Mouse (Mus musculus) limb, embryonic 11.5 days (tissue): ENCODE data around the gene P4htm. TPM values are rescaled to one million over a fixed set of nuclear protein-coding genes. Genes with fewer than 3 reads are reported as not detected.
"Not testable (repeated sequence)": the region's sequence is repeated elsewhere in the genome, so short reads cannot be mapped to it uniquely, and the experiment has no call there.

Source experiments
- ATAC-seq: fragments of 200-750 bp; cut with Nextera tagmentation; 2 replicates; pipeline ENCODE4 v1.8.0; 2017; ENCODE audit warnings: low read depth; ENCODE audit not compliant: insufficient number of reproducible peaks, low FRiP score, low TSS enrichment
- DNase-seq: peaks from one replicate; pipeline ENCODE4 v3.0.0-alpha.2; 2015; ENCODE audit warnings: low spot score
- H3K27ac ChIP-seq: fragments of 300-500 bp; sonication (generic); replicated peaks from 2 replicates; pipeline ENCODE4 v1.5.1; 2014; ENCODE audit warnings: low read depth, mild to moderate bottlenecking, low read length
- H3K27me3 ChIP-seq: fragments of 300-500 bp; sonication (generic); 2 replicates; pipeline ENCODE4 v1.6.1; 2014; ENCODE audit warnings: mild to moderate bottlenecking, low read length, mixed read lengths; ENCODE audit not compliant: control insufficient read depth, insufficient read depth
- H3K36me3 ChIP-seq: fragments of 300-500 bp; sonication (generic); 2 replicates; pipeline ENCODE4 v1.6.1; 2014; ENCODE audit warnings: mild to moderate bottlenecking, low read length, moderate library complexity, mixed read lengths; ENCODE audit not compliant: control insufficient read depth, insufficient read depth
- H3K4me1 ChIP-seq: fragments of 300-500 bp; sonication (generic); 2 replicates; pipeline ENCODE4 v1.6.1; 2014; ENCODE audit warnings: low read length, mixed read lengths; ENCODE audit not compliant: control insufficient read depth, insufficient read depth
- H3K4me2 ChIP-seq: fragments of 300-500 bp; sonication (generic); 2 replicates; pipeline ENCODE4 v1.6.1; 2014; ENCODE audit warnings: low read depth, mild to moderate bottlenecking, moderate library complexity; ENCODE audit not compliant: severe bottlenecking
- H3K4me3 ChIP-seq: fragments of 300-500 bp; sonication (generic); 2 replicates; pipeline ENCODE4 v1.5.1; 2014; ENCODE audit warnings: low read depth, low read length
- H3K9ac ChIP-seq: fragments of 300-500 bp; sonication (generic); 2 replicates; pipeline ENCODE4 v1.6.1; 2014; ENCODE audit warnings: mild to moderate bottlenecking, low read length
- H3K9me3 ChIP-seq: fragments of 300-500 bp; sonication (generic); 2 replicates; pipeline ENCODE4 v1.6.1; 2016; ENCODE audit warnings: low read length; ENCODE audit not compliant: control insufficient read depth
- WGBS: fragments of 180-500 bp; shearing (Covaris S2); extraction: QIAGEN DNeasy Blood & Tissue Kit; methylation state at CpG from one replicate; pipeline ENCODE4 v1.1.7; 2014; 5-methylcytosine and 5-hydroxymethylcytosine counted together
- polyA plus RNA-seq: library from polyadenylated mRNA; unstranded; fragments of >200 nt; fragmentation: Nextera tagmentation; extraction: Ambion mirVana; gene quantifications from 2 replicates; pipeline ENCODE4 v1.2.1, GENCODE M21; 2014

P4htm gene
- polyA plus RNA-seq, 1 experiment from 2014 or later: 6.7 TPM

- Histone ChIP-seq H3K4me1 (no peaks in the 10 kb centered on the region), H3K9me3 (no peaks in the 10 kb centered on the region), H3K27me3 (no peaks in the 10 kb centered on the region), H3K4me3 (no peak overlapping the region), H3K4me2 (no peak overlapping the region), H3K9ac (no peak overlapping the region), H3K27ac (no peak overlapping the region), H3K36me3 (peaks cover 2% of the 10 kb centered on the region; the same call in 1 of the 2 replicates)
- ATAC-seq: no peak
- DNase-seq: no peak
- WGBS: 90% methylated on average over 2 of the region's 2 CpGs
Measured at GRCm38 (mm10) chr9:108626498-108626897, 29.0 kb upstream of the P4htm start.

DNA sequence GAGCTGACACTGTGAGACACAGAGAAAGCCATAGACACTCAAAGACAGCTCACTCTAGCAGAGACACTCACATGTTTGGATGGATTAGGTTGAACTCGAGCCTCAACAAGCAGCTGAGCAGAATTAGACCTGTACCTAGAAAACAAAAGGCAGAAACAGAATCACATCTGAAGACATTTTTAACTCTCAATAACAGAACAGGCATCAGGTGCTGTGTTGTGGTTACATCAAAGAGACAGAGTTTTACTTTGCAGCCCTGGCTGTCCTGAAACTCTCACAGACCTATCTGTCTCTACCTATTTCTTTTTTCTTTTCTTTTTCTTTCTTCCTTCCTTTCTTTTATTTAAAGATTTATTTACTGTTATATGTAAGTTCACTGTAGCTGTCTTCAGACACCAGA is 19.8 kb upstream of the P4htm start:
- ATAC-seq (no peak), DNase-seq (no peak)
- Histone ChIP-seq H3K9ac (no peak overlapping the region), H3K27ac (no peak overlapping the region), H3K9me3 (no peaks in the 10 kb centered on the region), H3K4me1 (no peaks in the 10 kb centered on the region), H3K4me3 (no peak overlapping the region), H3K4me2 (no peak overlapping the region), H3K36me3 (peaks cover 9% of the 10 kb centered on the region; the same call in 1 of the 2 replicates), H3K27me3 (no peaks in the 10 kb centered on the region)
- 85% methylated on average over 1 of the region's 1 CpGs for WGBS

DNA sequence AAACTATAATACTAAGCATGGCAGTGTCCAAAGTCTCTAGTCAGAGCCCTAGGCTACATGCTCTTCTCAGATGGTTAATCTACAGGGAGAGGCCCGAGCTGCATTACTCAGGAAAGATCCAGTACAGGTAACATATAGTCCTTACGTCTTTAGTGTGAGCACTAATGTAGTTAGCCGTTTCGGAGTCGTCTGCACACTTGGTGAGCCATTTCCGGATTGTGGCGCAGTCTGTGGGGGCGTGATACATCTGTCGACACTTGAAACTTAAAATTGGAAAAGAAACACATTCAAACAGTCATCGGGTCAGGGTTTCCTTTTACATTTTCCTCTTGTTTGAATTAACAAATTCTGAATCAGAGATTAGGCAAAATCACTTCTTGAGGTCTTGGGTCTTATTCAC is 14.0 kb upstream of the P4htm start:
- Histone ChIP-seq H3K27ac (no peak overlapping the region), H3K36me3 (peaks cover 13% of the 10 kb centered on the region; the same call in 1 of the 2 replicates), H3K9me3 (no peaks in the 10 kb centered on the region), H3K4me3 (no peak overlapping the region), H3K9ac (no peak overlapping the region), H3K4me1 (no peaks in the 10 kb centered on the region), H3K27me3 (no peaks in the 10 kb centered on the region), H3K4me2 (no peak overlapping the region)
- ATAC-seq: no peak
- WGBS: 94% methylated on average over 10 of the region's 10 CpGs
- DNase-seq: no peak

DNA sequence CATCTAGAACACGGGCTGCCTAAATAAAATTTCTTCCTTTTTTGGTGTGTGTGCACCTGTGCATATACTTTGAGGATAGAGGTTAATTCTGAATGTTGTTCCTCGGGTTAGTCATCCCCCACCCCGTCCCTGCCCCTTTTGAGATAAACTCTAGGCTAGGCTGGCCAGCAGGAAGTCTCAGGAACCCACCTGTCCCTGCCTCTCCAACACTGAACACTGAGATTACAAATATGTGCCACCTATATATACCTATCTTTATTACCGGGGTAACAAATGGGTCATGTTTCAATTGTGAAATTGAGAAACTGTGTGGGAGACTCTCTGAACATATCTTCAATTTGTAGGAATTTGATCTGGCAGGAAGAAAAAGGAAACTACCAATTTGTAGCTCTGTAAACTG is 11.4 kb upstream of the P4htm start:
- Histone ChIP-seq H3K36me3 (peaks cover 13% of the 10 kb centered on the region; the same call in 1 of the 2 replicates), H3K9me3 (no peaks in the 10 kb centered on the region), H3K4me1 (no peaks in the 10 kb centered on the region), H3K27me3 (no peaks in the 10 kb centered on the region), H3K4me3 (no peak overlapping the region), H3K9ac (no peak overlapping the region), H3K27ac (no peak overlapping the region), H3K4me2 (no peak overlapping the region)
- ATAC-seq (no peak), DNase-seq (no peak)
- 91% methylated on average over 4 of the region's 4 CpGs for WGBS

DNA sequence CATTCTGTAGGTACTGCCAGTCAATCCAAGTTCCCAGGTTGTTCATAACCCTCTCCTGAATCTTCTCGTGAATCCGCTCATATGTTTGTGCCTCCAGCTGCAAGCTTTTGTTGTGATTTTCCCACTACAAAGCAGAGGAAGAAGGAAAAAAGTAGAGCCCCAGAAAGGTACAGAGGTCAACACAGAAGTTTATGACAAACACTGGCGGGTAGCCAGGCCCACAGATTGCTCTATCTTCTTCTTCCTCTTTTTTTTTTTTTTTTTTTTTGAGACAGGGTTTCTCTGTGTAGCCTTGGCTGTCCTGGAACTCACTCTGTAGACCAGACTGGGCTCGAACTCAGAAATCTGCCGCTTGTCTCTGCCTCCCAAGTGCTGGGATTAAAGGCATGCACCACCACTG is 10.5 kb upstream of the P4htm start:
- not testable (repeated sequence) for H3K27me3 ChIP-seq, H3K27ac ChIP-seq, ATAC-seq, DNase-seq, H3K9me3 ChIP-seq, H3K4me1 ChIP-seq, H3K9ac ChIP-seq, H3K4me3 ChIP-seq, H3K4me2 ChIP-seq
- WGBS: 89% methylated on average over 5 of the region's 5 CpGs
- peaks cover 16% of the 10 kb centered on the region; the same call in 1 of the 2 replicates for H3K36me3 ChIP-seq

- no peak for DNase-seq
- H3K4me1 ChIP-seq: 0 out of 2 replicates have a peak, but pooled peaks cover under 1% of the 10 kb centered on the region
- H3K4me2 ChIP-seq: no peak overlapping the region
- H3K27me3 ChIP-seq: no peaks in the 10 kb centered on the region
- no peak overlapping the region for H3K27ac ChIP-seq
- WGBS: 85% methylated on average over 4 of the region's 4 CpGs
- no peak overlapping the region for H3K9ac ChIP-seq
- H3K36me3 ChIP-seq: 0 out of 2 replicates have a peak, but pooled peaks cover 4% of the 10 kb centered on the region
- no peaks in the 10 kb centered on the region for H3K9me3 ChIP-seq
- no peak overlapping the region for H3K4me3 ChIP-seq
- no peak for ATAC-seq
Measured at GRCm38 (mm10) chr9:108601986-108602385, 4.5 kb upstream of the P4htm start.

GRCm38 (mm10) chr9:108600011-108600410 is 2.5 kb upstream of the P4htm start:
- H3K27ac ChIP-seq: no peak overlapping the region
- H3K9me3 ChIP-seq: no peaks in the 10 kb centered on the region
- H3K4me2 ChIP-seq: no peak overlapping the region
- no peak overlapping the region for H3K9ac ChIP-seq
- H3K36me3 ChIP-seq: 0 out of 2 replicates have a peak, but pooled peaks cover 4% of the 10 kb centered on the region
- no peaks in the 10 kb centered on the region for H3K27me3 ChIP-seq
- no peak overlapping the region for H3K4me3 ChIP-seq
- no peak for DNase-seq
- no peak for ATAC-seq
- H3K4me1 ChIP-seq: 0 out of 2 replicates have a peak, but pooled peaks cover 2% of the 10 kb centered on the region
- WGBS: 58% methylated on average over 2 of the region's 2 CpGs

- H3K27ac ChIP-seq: no peak overlapping the region
- 0 out of 2 replicates have a peak, but pooled peaks cover 4% of the 10 kb centered on the region for H3K36me3 ChIP-seq
- no peaks in the 10 kb centered on the region for H3K9me3 ChIP-seq
- no peak overlapping the region for H3K4me3 ChIP-seq
- WGBS: 73% methylated on average over 4 of the region's 4 CpGs
- H3K9ac ChIP-seq: no peak overlapping the region
- H3K4me2 ChIP-seq: no peak overlapping the region
- 0 out of 2 replicates have a peak, but pooled peaks cover 2% of the 10 kb centered on the region for H3K4me1 ChIP-seq
- ATAC-seq (no peak), DNase-seq (no peak)
- H3K27me3 ChIP-seq: no peaks in the 10 kb centered on the region
Measured at GRCm38 (mm10) chr9:108599021-108599566, 1.6 kb upstream of the P4htm start.

GRCm38 (mm10) chr9:108594354-108594753 is 3.1 kb downstream of the P4htm start:
- Histone ChIP-seq H3K27ac (no peak overlapping the region), H3K4me1 (peaks cover 2% of the 10 kb centered on the region; the same call in 1 of the 2 replicates), H3K4me2 (no peak overlapping the region), H3K4me3 (no peak overlapping the region), H3K9ac (no peak overlapping the region), H3K36me3 (no peaks in the 10 kb centered on the region), H3K9me3 (no peaks in the 10 kb centered on the region), H3K27me3 (no peaks in the 10 kb centered on the region)
- ATAC-seq: no peak
- WGBS: 81% methylated on average over 3 of the region's 3 CpGs
- no peak for DNase-seq
